Mouse (Mus musculus) testis, adult 2 months (tissue): ENCODE data around the gene Cavin1.

Experiments used
- CTCF ChIP-seq: fragments of 200-500 bp; IDR thresholded peaks from 2 replicates; pipeline ENCODE4 v1.5.1; 2012; ENCODE audit warnings: low read depth, mild to moderate bottlenecking, inconsistent platforms, low read length, moderate library complexity; ENCODE audit not compliant: control insufficient read depth, insufficient read depth, insufficient replicate concordance
- POLR2A ChIP-seq: fragments of 200-500 bp; IDR thresholded peaks from 2 replicates; pipeline ENCODE4 v1.6.1; 2012; ENCODE audit warnings: low read depth, mild to moderate bottlenecking, inconsistent platforms, low read length, moderate library complexity; ENCODE audit not compliant: control insufficient read depth

DNA sequence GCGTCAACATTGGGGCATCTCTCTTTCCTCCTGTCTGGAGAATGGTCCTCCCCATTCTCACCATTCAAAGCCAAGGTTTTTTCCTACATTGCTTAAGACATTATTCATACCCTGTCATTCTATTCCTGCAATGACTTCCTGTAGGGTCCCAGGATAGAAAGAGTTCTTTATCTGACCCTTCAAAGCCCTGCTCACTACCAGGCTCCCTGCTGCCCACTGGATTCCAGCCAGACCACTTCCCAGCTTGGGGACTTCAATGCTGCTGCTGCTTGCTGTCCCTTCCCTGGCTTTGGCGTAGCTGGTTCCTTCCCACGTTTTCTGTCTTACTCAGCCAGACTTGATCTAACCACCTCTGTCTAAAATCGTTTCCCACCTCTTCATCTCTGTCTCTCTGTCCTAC lies 23.8 kb downstream of the Cavin1 start:
- TF ChIP-seq CTCF (no peak), POLR2A (no peak)
